Mouse (Mus musculus) heart, postnatal 4 days (tissue): ENCODE results near the gene Dner. TPM values are rescaled to one million over a fixed set of nuclear protein-coding genes. Genes with fewer than 3 reads are reported as not detected.
"Not testable (repeated sequence)": the region's sequence is repeated elsewhere in the genome, so short reads cannot be mapped to it uniquely, and the experiment has no call there.

Experiments
- DNase-seq: peaks from one replicate; pipeline ENCODE4 v3.0.0; 2021
- total RNA-seq, 2 experiments: library from RNA; stranded (reverse); gene quantifications; 2 replicates each; pipeline ENCODE4 v1.2.3; 2021

The Dner gene
- total RNA-seq, 2 experiments from 2014 or later: 0.27 to 0.86 TPM

DNA sequence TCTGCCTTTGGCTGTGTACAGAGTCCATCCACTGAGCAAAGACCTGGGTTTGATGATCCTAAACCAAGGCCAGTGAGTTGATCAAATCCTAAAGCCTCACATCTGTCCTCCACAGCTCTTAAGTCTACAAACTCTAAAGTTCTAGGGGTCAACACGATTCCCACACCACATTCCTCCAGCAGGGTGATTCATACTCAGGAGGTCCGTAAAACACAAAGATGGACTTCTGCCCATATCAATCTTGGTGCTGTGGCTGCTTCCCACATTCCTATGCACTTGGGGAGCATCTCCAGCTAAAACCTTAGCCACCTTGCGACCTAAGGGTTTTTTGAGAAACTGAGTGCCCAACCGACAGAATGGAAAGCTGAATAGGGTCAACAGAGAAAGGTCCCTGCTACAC lies 305.1 kb downstream of the Dner start:
- no peak for DNase-seq

GRCm38 (mm10) chr1:84387616-84388015 lies 308.4 kb downstream of the Dner start:
- DNase-seq: no peak

DNA sequence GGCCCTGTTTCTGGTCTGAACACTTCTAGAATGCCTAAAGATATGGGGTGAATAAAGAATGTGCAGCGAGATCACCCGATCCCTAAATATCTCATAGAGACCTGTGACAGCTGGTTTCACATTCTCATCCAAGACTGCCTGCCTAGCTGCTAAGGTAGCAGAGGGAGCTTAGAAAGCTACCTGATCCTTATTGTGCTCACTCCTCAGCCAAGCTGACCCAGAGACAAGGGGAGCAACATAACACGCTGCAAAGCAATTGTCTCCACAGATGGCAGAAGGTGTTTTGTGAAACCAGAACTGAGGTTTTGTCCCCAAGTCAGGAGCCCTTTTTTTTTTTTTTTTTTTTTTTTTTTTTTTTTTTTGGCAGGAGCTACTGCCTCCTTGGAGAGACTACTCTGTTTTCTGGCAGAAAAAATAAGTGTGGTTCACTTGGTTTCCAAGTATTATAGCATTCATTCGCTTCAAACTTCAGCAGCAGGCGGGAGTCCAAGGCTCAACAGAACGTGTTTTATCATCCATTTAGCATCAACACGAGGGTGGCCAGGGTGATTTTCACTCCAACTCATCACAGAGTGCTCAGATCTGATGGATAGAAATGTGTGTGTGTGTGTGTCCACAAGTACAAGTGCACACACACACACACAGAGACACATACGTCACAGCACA lies 309.4 kb downstream of the Dner start:
- no peak for DNase-seq

DNA sequence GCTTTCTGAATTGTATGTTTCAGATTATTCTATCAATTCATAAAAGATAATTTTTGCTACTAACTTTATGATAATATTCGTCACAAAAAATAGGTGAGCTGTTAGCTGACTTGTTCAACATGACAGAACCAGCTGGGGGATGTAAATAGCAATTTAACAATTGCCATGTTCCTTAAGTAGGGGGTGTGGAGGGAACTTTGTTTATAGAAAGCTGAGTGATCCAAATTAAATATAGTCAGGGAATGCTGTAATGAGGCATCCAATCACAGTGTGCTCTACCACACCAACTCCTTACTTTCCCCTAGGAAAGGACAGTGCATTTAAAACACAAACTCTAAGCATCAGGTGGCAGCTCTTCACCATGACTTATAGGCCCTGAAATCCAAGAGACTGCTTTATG lies 313.3 kb downstream of the Dner start:
- DNase-seq: no peak

- DNase-seq: no peak
Observed at GRCm38 (mm10) chr1:84382064-84382463, 314.0 kb downstream of the Dner start.

DNA sequence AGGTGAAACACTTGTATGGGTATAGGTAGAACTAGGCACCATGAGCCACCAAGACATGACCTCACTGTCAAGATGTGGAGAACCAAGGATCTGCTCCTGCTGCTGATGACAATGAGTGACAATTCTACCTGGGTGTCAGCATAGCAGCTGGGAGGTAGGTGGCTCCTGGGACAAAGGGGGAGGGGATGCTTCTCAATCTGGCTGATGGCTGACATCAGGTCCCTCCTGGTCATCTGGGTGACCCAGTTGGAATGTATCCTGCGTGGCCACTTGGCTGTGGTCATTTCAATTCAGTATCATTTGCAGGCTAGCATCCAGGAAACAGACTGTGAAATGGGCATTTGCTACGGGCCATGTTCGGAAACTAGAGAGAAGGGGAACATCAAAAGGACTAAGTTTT lies 315.1 kb downstream of the Dner start:
- no peak for DNase-seq

- no peak for DNase-seq
Observed at GRCm38 (mm10) chr1:84367733-84368132, 328.3 kb downstream of the Dner start.

- DNase-seq: no peak
Observed at GRCm38 (mm10) chr1:84366553-84366952, 329.5 kb downstream of the Dner start.

DNA sequence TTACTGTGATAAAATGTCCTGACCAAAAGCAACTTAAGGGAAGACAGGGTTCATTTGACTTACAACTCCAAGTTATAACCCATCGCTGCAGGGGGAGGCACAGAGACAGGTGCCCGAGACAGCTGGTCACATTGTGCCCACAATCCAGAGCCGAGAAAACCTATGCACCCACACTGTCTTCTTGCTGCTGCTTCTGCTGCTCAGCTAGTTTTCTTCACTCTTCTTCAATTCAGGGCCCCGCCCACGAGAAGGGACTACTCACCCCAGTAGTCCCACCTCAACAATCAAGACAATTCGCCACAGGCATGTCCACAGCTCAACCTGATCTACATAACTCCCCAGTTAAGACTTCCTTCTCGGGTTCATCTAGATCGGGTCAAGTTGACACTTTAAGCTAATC lies 332.1 kb downstream of the Dner start, which contains the start of gene Pid1:
TSS of gene Pid1 (minus strand) at position 214 of the 400 bp plus-strand sequence.
- no peak for DNase-seq

GRCm38 (mm10) chr1:84362709-84363617 lies 333.1 kb downstream of the Dner start:
- DNase-seq: no peak

- no peak for DNase-seq
Observed at GRCm38 (mm10) chr1:84362209-84362608, 333.8 kb downstream of the Dner start.

DNA sequence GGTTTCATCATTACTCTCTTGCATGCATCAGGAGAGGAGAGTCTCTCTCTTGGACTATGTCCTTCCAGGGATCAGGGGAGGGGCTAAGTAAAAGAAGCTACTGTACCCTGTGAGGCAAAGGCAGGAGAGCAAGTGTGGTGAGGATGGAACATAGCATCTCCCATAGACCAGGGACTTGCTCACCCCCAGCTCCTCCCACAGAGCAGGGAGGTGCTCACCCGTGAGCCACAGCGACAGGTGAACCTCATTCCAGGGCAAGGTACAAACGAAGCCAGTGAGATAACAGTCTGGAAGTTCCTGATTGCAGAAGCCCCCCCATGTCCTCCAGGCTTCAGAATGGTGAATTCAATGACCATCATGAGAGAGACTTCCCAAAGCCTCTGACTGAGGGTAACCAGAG lies 334.6 kb downstream of the Dner start:
- no peak for DNase-seq

GRCm38 (mm10) chr1:84359611-84360500 lies 336.2 kb downstream of the Dner start:
- peak; percentile 12 for DNase-seq

DNA sequence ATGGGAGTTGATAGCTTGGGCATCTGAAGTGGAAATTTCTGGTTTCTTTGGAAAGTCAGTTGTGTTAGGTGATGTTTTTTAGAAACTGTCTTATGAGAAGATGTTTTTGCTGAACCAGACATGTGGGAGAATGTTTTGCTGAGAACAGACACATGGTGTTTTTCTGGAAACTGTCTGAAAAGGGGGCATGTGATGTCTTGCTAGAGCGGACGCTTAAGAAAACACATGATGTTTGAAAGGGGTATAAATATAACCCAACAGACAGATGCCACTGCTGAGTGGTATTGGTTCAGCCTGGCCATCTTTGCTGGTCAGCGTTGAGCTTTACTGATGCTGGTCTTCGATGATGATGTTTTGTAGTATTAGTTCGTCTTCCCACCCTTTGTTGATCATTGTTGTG lies 338.8 kb downstream of the Dner start:
- no peak for DNase-seq

DNA sequence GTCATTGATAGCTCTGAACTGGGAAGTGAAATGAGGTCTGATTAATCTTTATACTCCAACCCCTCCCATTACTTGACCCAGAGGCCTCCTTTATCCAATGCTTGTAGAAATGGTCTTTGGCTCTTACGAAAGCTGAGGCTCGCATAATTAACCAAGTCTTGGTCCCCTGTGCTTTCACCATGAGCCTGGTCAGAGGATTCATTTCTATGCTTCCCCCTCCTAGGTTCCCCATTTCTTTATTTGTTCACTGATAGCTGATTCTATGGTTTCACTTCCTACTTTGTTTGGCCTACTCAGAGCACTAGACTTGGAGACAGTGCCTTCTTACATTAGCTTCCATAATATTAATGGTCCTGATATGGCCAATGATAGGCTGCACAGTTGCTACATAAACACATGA lies 345.8 kb downstream of the Dner start:
- DNase-seq: no peak

DNA sequence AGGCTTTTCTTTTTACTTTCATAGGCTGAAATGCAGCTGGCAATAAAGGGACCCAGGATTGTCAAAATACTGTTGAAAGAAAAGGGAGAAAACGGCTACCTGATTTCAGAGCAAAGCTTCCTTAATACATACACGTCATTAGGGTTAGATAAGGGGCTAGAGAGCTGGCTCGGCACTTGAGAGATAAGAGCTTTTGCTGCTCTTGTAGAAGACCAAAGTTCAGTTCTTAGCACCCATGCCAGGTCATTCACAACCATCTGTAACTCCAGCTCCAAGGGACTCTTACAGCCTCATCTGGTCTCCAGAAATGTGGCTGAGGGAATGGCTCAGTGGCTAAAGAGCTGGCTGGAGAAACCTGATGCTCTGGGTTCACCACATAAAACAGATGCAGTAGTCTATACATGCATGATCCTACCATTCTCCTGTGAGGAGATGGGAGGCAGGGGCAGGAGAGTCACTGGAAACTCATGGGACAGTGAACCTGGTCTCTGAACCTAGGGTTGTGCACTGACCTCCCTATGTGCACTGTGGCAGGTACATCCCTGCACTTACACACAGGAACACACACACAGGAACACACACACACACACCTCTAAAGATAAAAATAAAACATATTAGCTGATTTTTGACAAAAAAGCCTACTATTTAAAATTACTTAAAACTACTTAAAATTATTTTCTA lies 348.1 kb downstream of the Dner start:
- DNase-seq: no peak

- DNase-seq: not testable (repeated sequence)
Observed at GRCm38 (mm10) chr1:84332797-84333196, 363.2 kb downstream of the Dner start.

DNA sequence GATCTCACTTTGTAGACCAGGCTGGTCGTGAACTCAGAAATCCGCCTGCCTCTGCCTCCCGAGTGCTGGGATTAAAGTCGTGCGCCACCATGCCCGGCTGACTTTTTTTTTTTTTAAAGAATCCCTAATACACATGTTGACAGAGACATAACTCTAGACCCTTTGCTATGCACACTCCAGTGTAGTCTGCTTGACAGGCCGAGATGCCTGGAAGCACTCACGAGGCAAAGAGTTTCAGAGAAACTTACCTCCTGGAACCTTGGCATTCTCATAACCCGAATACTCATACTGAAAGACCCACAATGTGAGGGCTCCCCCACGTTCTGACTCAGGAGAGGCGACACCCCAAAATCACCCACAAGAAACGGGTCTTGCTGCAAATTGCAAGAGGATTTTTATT lies 364.2 kb downstream of the Dner start:
- DNase-seq: not testable (repeated sequence)

DNA sequence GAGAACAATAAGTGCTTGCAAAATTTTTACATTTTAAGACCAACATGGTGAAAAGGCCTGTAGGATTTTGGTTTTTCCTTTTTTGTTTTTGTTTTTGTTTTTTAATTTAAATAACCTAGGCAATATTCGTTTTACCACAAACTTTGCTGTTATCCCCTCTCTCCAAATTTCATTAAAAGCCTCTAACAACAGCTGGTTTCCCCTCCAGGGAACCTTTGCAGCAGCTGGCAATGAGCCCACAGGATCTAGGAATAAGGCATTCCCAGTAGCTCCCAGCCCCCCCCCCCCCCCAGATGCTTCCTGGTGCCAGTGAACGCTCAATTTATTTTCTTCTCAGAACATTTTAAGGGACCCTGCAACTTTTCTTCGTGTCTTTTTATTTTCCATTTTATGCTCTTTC lies 370.7 kb downstream of the Dner start:
- peak; percentile 37 for DNase-seq

DNA sequence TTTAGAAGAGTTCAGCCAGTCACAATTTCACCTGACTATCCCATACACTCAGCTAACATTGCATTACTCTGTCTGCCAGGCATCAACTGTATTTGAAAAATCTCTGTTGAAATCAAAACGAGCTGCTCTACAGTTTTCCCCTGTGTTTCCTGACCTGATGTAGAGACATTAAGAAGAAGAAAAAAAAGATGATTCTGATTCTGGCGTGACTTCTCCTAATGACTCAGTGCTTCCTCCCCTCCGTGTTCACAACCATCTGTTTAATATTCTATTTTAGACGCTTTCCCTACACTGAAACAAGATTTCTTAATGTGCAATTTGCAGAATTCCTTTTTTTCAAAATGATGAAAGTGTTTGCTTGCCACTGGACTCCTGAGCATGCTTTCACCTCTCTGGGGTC lies 374.7 kb downstream of the Dner start:
- no peak for DNase-seq
